Mouse (Mus musculus) layer of hippocampus, postnatal 36 days (tissue): ENCODE data around the gene Fxr2. TPM values are rescaled to one million over a fixed set of nuclear protein-coding genes. Genes with fewer than 3 reads are reported as not detected.
"Not testable (repeated sequence)": the region's sequence is repeated elsewhere in the genome, so short reads cannot be mapped to it uniquely, and the experiment has no call there.

Experiments
- DNase-seq, 2 experiments: peaks; one replicate each; pipeline ENCODE4 v3.0.0; 2022
- total RNA-seq, 2 experiments: library from RNA; stranded (reverse); gene quantifications; 2 replicates each; pipeline ENCODE4 v1.2.3; 2021

Gene Fxr2
- total RNA-seq, 2 experiments from 2014 or later, result 147 to 153 TPM

GRCm38 (mm10) chr11:69613553-69614256 is 19.1 kb upstream of the Fxr2 start:
- DNase-seq, result peak; percentile 73 to 78

GRCm38 (mm10) chr11:69614257-69614588 is 18.6 kb upstream of the Fxr2 start:
- not testable (repeated sequence) for DNase-seq

GRCm38 (mm10) chr11:69616781-69617180 is 16.0 kb upstream of the Fxr2 start:
- no peak for DNase-seq

DNA sequence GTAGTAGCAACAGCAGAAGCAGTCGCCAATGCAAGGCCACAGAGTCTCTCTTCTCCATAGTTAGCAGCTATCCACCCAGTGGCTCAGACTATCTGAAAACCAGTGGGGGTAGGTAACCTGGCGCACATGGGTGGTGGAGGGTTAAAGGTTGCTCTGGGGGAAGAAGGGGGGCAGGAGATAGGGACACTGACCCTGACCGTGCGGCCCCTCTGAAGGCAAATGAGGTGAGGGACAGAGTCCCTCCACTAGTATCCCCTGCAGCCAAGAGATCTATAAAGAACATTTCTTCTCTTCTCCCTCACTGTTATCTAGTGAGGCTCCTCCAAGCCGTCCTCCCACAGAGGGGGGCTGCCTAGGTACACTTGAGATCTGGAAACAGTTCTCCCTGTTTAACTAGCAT is 15.0 kb upstream of the Fxr2 start, which contains the start of gene Shbg:
Shbg (minus strand) TSS at position 101 of the 400 bp plus-strand sequence.
- DNase-seq, result no peak

DNA sequence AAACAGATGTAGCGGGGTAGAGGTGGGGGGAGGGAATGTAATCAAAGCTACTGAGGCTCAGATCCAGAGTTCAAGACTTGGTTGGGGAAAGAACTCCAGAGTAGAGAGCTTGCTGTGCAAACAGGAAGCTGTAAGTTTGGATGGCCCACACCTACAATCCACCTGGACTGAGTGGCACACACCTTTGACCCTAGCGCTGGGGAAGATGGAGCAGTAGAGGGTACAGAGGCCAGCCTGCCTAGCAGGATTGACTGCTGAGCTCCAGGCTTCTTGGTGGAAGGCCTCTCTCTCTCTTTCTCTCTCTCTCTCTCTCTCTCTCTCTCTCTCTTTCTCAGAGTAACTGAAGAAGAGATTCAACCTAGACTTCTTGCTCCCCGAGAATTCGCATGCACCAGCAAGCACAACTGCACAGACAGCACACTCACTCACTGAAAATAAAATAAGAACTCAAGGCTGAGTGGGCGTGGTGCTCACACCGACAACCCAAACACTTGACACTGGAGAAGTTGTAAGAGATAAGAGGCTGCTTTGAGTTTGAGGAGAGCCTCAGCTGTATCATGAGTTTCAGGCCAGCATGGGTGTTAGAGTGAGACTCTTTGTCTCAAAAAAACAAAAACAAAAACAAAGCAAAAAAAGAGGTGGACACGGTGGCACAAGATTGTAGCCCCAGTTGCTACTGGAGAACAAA is 12.3 kb upstream of the Fxr2 start:
- no peak for DNase-seq

GRCm38 (mm10) chr11:69621571-69622268 is 11.1 kb upstream of the Fxr2 start, which contains the start of gene Sat2:
Sat2 (plus strand) TSS chr11:69622024.
- DNase-seq, result peak; percentile 48 to 50

DNA sequence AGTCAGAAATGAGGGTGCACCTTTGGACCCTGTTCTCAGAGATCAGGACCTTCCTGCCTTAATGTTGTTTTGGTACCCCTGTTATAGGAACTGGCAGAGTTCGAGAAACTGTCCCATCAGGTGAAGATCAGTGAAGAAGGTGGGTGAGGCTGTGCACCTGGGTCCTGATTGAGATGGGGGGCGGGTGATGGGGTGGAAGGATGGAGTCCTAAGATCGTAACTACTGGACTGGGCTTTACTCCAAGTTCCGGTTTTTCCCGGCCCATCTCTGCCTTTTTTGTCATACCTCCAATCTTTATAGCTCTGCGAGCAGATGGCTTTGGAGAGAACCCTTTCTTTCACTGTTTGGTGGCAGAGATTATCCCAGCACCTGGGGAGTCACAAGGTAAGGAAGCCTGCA is 10.4 kb upstream of the Fxr2 start:
- DNase-seq, result no peak

DNA sequence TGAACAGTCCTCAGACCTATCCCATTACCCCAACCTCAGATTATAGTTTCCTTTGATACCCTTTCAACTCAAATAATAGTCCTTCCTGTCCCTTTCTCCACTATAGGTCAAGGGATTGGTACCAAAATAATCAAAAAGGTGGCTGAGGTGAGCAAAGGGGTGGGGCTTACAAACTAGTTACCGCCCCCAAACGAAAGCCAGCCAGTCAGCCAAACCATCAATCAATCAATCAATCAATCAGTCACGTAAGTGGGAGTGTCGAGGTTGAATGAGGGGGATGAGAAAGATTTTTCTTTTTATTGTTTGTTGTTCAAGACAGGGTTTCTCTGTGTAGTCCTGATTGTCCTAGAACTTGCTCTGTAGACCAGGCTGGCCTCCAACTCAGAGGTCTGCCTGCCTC is 9.8 kb upstream of the Fxr2 start:
- DNase-seq, result no peak

GRCm38 (mm10) chr11:69624339-69624738 is 8.5 kb upstream of the Fxr2 start:
- DNase-seq, result not testable (repeated sequence)

DNA sequence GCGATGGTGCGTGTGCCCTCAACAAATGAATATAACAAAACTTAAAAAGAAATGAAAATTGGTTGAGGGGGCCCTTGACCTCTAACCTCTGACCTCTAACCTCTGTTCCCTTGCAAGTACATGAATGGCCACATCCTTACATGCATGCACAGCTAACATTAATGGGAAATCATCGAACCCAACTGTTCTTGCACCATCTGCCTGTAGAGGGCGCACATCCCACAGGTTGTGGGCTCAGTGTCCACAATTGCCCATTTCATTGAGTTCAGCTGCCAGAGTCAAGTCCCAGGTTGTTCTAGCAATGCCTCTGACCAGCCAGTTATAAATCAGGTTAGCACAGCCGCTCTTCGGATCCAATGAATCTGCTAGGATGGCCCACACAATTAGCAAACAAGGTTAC is 4.5 kb upstream of the Fxr2 start:
- peak; percentile 50 to 64 for DNase-seq

DNA sequence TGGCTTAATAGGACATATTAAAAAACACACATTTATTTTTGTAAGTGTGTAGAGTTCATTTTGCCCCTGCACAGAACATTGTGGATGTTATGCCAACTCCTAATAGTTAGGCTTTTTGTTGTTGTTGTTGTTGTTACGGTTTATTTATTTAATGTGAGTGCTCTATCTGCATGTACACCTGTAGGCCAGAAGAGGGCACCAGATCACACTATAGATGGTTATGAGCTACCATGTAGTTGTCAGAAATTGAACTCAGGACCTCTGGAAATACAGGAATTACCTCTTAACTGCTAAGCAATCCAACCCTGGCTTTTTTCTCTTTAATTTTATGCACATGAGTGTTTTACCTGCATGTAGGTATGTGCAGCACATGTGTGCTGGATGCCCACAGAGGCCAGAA is 3.0 kb upstream of the Fxr2 start:
- no peak for DNase-seq

- DNase-seq, result peak in 1 of 2 experiments; percentile 53
Observed at GRCm38 (mm10) chr11:69633128-69633866, 507 bp downstream of the Fxr2 start.

GRCm38 (mm10) chr11:69635471-69635870 is 2.7 kb downstream of the Fxr2 start:
- DNase-seq, result no peak

GRCm38 (mm10) chr11:69645860-69646259 is 13.1 kb downstream of the Fxr2 start:
- no peak for DNase-seq

GRCm38 (mm10) chr11:69653399-69653798 is 20.6 kb downstream of the Fxr2 start:
- no peak for DNase-seq

- DNase-seq, result no peak
Observed at GRCm38 (mm10) chr11:69654760-69655159, 22.0 kb downstream of the Fxr2 start.

GRCm38 (mm10) chr11:69655264-69656064 is 22.7 kb downstream of the Fxr2 start, which contains the start of gene Sox15:
Sox15 (plus strand) TSS chr11:69655314.
- DNase-seq, result peak; percentile 69 to 74

- no peak for DNase-seq
Observed at GRCm38 (mm10) chr11:69656065-69656455, 23.3 kb downstream of the Fxr2 start.

GRCm38 (mm10) chr11:69656617-69657461 is 24.0 kb downstream of the Fxr2 start:
- DNase-seq, result no peak

GRCm38 (mm10) chr11:69657462-69657881 is 24.7 kb downstream of the Fxr2 start:
- DNase-seq, result no peak
